Mouse (Mus musculus) 416B (cell line): ENCODE data around the gene Ugt8a.
A peak's percentile ranks its signal among the peaks of the same experiment; 100 is the strongest.

ENCODE experiments used
- DNase-seq: peaks from one replicate; pipeline ENCODE4 v3.0.0; 2011; ENCODE audit warnings: low read depth

The Ugt8a gene

GRCm38 (mm10) chr3:125861601-125862000 lies 76.8 kb downstream of the Ugt8a start:
- DNase-seq = no peak

- DNase-seq = peak; percentile 71
Measured at GRCm38 (mm10) chr3:125849163-125849872, 89.1 kb downstream of the Ugt8a start.

GRCm38 (mm10) chr3:125828051-125828450 lies 110.4 kb downstream of the Ugt8a start:
- no peak for DNase-seq

- no peak for DNase-seq
Measured at GRCm38 (mm10) chr3:125827256-125827655, 111.2 kb downstream of the Ugt8a start.

- no peak for DNase-seq
Measured at GRCm38 (mm10) chr3:125819741-125820140, 118.7 kb downstream of the Ugt8a start.
